Mouse (Mus musculus): ENCODE measurements around the gene Olfr959. TPM values are rescaled to one million over a fixed set of nuclear protein-coding genes. Genes with fewer than 3 reads are reported as not detected.

The Olfr959 gene
- polyA plus RNA-seq (2014; fragmentation: Illumina TruSeq; extraction: RNeasy Lipid Tissue Mini Kit (QIAGEN cat#74804); ENCODE audit: low read depth, low replicate concordance) = not detected

GRCm38 (mm10) chr9:39575469-39575868, at the start of gene Olfr959:
TSS of gene Olfr959 (minus strand) at chr9:39575569.

DNA sequence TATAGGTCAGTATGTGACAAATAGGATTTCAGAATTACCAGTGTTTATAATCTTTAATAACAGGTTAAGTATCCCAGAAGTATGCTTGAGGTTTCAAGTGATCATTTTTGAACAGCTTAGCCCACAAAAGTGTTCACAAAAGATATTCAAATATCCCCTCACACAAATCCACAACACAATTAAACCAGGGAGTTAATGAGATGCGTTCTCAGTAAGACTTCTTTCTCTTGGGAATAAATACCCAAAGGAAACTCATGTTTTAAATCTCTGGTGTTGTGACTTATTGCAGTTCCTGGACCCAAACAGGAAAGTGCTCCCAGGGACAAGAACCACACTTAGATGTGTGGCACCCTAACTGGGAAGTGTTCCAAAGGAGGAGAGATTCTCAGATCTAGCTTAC, 45.7 kb upstream of the Olfr959 start, which contains the start of gene Olfr960:
Gene Olfr960, plus strand, starts transcription at position 301 of the 400 bp plus-strand sequence.

GRCm38 (mm10) chr9:39610355-39610754, 35.0 kb upstream of the Olfr959 start, which contains the start of gene Olfr148:
TSS of gene Olfr148 (plus strand) at chr9:39610655.

DNA sequence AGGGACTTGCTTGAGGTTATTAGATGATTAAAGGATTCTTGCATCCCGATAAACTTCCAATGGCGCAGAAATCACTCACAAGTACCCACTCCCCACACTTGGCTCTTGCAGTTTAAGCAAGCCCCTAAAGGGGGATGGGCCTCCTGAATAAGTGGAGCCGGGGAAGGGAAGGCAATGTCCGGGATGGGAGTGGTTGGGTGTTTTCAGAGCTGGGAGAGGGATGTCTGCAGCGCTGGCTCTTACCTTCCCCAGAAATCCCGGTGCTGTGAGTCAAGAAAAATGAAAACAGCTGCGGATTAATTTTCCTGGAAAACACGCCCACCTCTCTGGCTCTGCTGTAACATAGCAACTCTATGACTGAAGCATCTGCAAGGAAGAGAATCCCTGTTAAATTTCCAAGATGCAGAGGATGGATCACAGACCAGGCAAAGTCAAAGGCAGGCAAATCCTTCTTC, 28.7 kb upstream of the Olfr959 start, which contains the start of gene AW551984:
Gene AW551984, minus strand, starts transcription at position 405 of the 455 bp plus-strand sequence.

GRCm38 (mm10) chr9:39553946-39554345, 21.4 kb downstream of the Olfr959 start, which contains the start of gene Olfr958:
TSS of gene Olfr958 (minus strand) at chr9:39554054.

Other genes with a start within 250 kb of the Olfr959 start
- gene Olfr948, start 249.5 kb downstream of the Olfr959 start, polyA plus RNA-seq (2014; fragmentation: Illumina TruSeq; extraction: RNeasy Lipid Tissue Mini Kit (QIAGEN cat#74804); ENCODE audit: low read depth, low replicate concordance) = not detected
- gene Olfr951, start 188.2 kb downstream of the Olfr959 start, polyA plus RNA-seq (2014; fragmentation: Illumina TruSeq; extraction: RNeasy Lipid Tissue Mini Kit (QIAGEN cat#74804); ENCODE audit: low read depth, low replicate concordance) = not detected
- not detected for gene Olfr952, start 148.4 kb downstream of the Olfr959 start, polyA plus RNA-seq (2014; fragmentation: Illumina TruSeq; extraction: RNeasy Lipid Tissue Mini Kit (QIAGEN cat#74804); ENCODE audit: low read depth, low replicate concordance)
- gene Olfr954, start 118.9 kb downstream of the Olfr959 start, polyA plus RNA-seq (2014; fragmentation: Illumina TruSeq; extraction: RNeasy Lipid Tissue Mini Kit (QIAGEN cat#74804); ENCODE audit: low read depth, low replicate concordance) = not detected
- not detected for gene Olfr955, start 103.6 kb downstream of the Olfr959 start, polyA plus RNA-seq (2014; fragmentation: Illumina TruSeq; extraction: RNeasy Lipid Tissue Mini Kit (QIAGEN cat#74804); ENCODE audit: low read depth, low replicate concordance)
- gene Olfr44, start 81.6 kb downstream of the Olfr959 start, polyA plus RNA-seq (2014; fragmentation: Illumina TruSeq; extraction: RNeasy Lipid Tissue Mini Kit (QIAGEN cat#74804); ENCODE audit: low read depth, low replicate concordance) = not detected
- gene Olfr957, start 59.8 kb downstream of the Olfr959 start, polyA plus RNA-seq (2014; fragmentation: Illumina TruSeq; extraction: RNeasy Lipid Tissue Mini Kit (QIAGEN cat#74804); ENCODE audit: low read depth, low replicate concordance) = not detected
- not detected for gene Olfr958, start 21.5 kb downstream of the Olfr959 start, polyA plus RNA-seq (2014; fragmentation: Illumina TruSeq; extraction: RNeasy Lipid Tissue Mini Kit (QIAGEN cat#74804); ENCODE audit: low read depth, low replicate concordance)
- gene AW551984, start 28.8 kb upstream of the Olfr959 start, polyA plus RNA-seq (2014; fragmentation: Illumina TruSeq; extraction: RNeasy Lipid Tissue Mini Kit (QIAGEN cat#74804); ENCODE audit: low read depth, low replicate concordance) = 0.08 TPM
- not detected for gene Olfr148, start 35.1 kb upstream of the Olfr959 start, polyA plus RNA-seq (2014; fragmentation: Illumina TruSeq; extraction: RNeasy Lipid Tissue Mini Kit (QIAGEN cat#74804); ENCODE audit: low read depth, low replicate concordance)
- not detected for gene Olfr960, start 45.8 kb upstream of the Olfr959 start, polyA plus RNA-seq (2014; fragmentation: Illumina TruSeq; extraction: RNeasy Lipid Tissue Mini Kit (QIAGEN cat#74804); ENCODE audit: low read depth, low replicate concordance)
- gene Olfr961, start 69.5 kb upstream of the Olfr959 start, polyA plus RNA-seq (2014; fragmentation: Illumina TruSeq; extraction: RNeasy Lipid Tissue Mini Kit (QIAGEN cat#74804); ENCODE audit: low read depth, low replicate concordance) = not detected
- gene Olfr963, start 91.6 kb upstream of the Olfr959 start, polyA plus RNA-seq (2014; fragmentation: Illumina TruSeq; extraction: RNeasy Lipid Tissue Mini Kit (QIAGEN cat#74804); ENCODE audit: low read depth, low replicate concordance) = not detected
- gene Olfr149, start 131.5 kb upstream of the Olfr959 start, polyA plus RNA-seq (2014; fragmentation: Illumina TruSeq; extraction: RNeasy Lipid Tissue Mini Kit (QIAGEN cat#74804); ENCODE audit: low read depth, low replicate concordance) = not detected
- gene Olfr965, start 135.8 kb upstream of the Olfr959 start, polyA plus RNA-seq (2014; fragmentation: Illumina TruSeq; extraction: RNeasy Lipid Tissue Mini Kit (QIAGEN cat#74804); ENCODE audit: low read depth, low replicate concordance) = not detected
- not detected for gene Olfr150, start 155.4 kb upstream of the Olfr959 start, polyA plus RNA-seq (2014; fragmentation: Illumina TruSeq; extraction: RNeasy Lipid Tissue Mini Kit (QIAGEN cat#74804); ENCODE audit: low read depth, low replicate concordance)
- gene Olfr967, start 170.7 kb upstream of the Olfr959 start, polyA plus RNA-seq (2014; fragmentation: Illumina TruSeq; extraction: RNeasy Lipid Tissue Mini Kit (QIAGEN cat#74804); ENCODE audit: low read depth, low replicate concordance) = not detected
- not detected for gene Olfr968, start 207.7 kb upstream of the Olfr959 start, polyA plus RNA-seq (2014; fragmentation: Illumina TruSeq; extraction: RNeasy Lipid Tissue Mini Kit (QIAGEN cat#74804); ENCODE audit: low read depth, low replicate concordance)
- gene Olfr969, start 215.4 kb upstream of the Olfr959 start, polyA plus RNA-seq (2014; fragmentation: Illumina TruSeq; extraction: RNeasy Lipid Tissue Mini Kit (QIAGEN cat#74804); ENCODE audit: low read depth, low replicate concordance) = not detected
- gene Olfr970, start 233.3 kb upstream of the Olfr959 start, polyA plus RNA-seq (2014; fragmentation: Illumina TruSeq; extraction: RNeasy Lipid Tissue Mini Kit (QIAGEN cat#74804); ENCODE audit: low read depth, low replicate concordance) = not detected

Measured in testis, adult 10 weeks (tissue).